ENCODE assay signal across 25 mouse cellular contexts in the genomic region with DNA sequence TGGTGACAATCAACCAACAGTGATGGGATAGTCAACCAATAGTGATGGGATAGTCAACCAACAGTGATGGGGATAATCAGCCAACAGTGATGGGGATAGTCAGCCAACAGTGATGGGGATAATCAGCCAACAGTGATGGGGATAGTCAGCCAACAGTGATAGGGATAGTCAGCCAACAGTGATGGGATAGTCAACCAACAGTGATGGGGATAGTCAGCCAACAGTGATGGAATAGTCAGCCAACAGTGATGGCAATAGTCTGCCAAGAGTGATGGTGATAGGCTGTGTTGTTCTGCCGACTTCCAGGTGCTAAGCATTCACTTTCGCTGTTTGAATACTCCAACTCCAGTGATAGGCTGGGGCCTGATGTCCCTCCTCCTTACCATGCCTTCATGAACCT.
DNase-seq lines count a peak whose midpoint lies in the region; ATAC-seq and TF ChIP-seq lines count a peak whose summit lies in the region.
"Had no signal": no experiment of that assay in that cellular context is flagged by ENCODE, and none has a peak within 500 bp of the region (broad histone marks: within the 10 kb centered on the region; RNA-seq: fewer than 3 reads in every experiment).

No protein-coding gene starts in this region.

- WGBS in forebrain, embryonic 14.5 days, result 71% methylated on average over 2 of the region's 2 CpGs
- 80% methylated on average over 2 of the region's 2 CpGs for WGBS in forebrain, embryonic 13.5 days

- TF ChIP-seq CTCF in brain, embryonic 14.5 days (IDR thresholded peaks at IDR 0.05; ENCODE audit: borderline replicate concordance, extremely low read depth, insufficient read depth, insufficient read length), result no peak

- H3K9me3 ChIP-seq in forebrain, embryonic 14.5 days (replicated peaks; ENCODE audit: control insufficient read depth, low read length), result no peaks in the 10 kb centered on the region
- H3K9me3 ChIP-seq in forebrain, embryonic 13.5 days (replicated peaks), result no peaks in the 10 kb centered on the region
- H3K9me3 ChIP-seq: embryonic facial prominence, embryonic 13.5 days; embryonic facial prominence, embryonic 15.5 days; forebrain, embryonic 10.5 days; forebrain, embryonic 12.5 days; G1E had no signal

- H3K36me3 ChIP-seq in forebrain, embryonic 14.5 days (ENCODE audit: control insufficient read depth, insufficient read depth, low read length), result no peaks in the 10 kb centered on the region
- no peaks in the 10 kb centered on the region for H3K36me3 ChIP-seq in forebrain, embryonic 13.5 days (ENCODE audit: poor library complexity, severe bottlenecking)
- H3K36me3 ChIP-seq: embryonic facial prominence, embryonic 13.5 days; embryonic facial prominence, embryonic 15.5 days; forebrain, embryonic 10.5 days; forebrain, embryonic 12.5 days; G1E had no signal

- no peak for TF ChIP-seq POLR2A in brain, embryonic 14.5 days (IDR thresholded peaks at IDR 0.05; ENCODE audit: borderline replicate concordance, extremely low read depth, insufficient read depth, insufficient read length, poor library complexity, severe bottlenecking)

- peak; percentile 60 to 66 for DNase-seq in cerebellum, postnatal 10 days
- DNase-seq in cerebellum, adult 8-10 months, result no peak
- DNase-seq in forebrain, embryonic 14.5 days (ENCODE audit: low spot score), result peak; percentile 3
- peak; percentile 9 for DNase-seq in brain, embryonic 14.5 days (ENCODE audit: low read depth)
- DNase-seq: adrenal gland, adult 8-10 months; adrenal gland, postnatal 14 days; adrenal gland, postnatal 36 days; B cell, adult 2 months; cerebellum, adult 11 months; cerebellum, adult 2 months; cerebellum, adult 9-11 months; cerebellum, postnatal 36 days; embryo, embryonic 11 days had no signal

- no peaks in the 10 kb centered on the region for H3K27me3 ChIP-seq in forebrain, embryonic 14.5 days (replicated peaks; ENCODE audit: control insufficient read depth, insufficient read depth, low read length)
- H3K27me3 ChIP-seq in forebrain, embryonic 13.5 days, result no peaks in the 10 kb centered on the region
- H3K27me3 ChIP-seq: CH12.LX; embryonic facial prominence, embryonic 13.5 days; embryonic facial prominence, embryonic 15.5 days; forebrain, embryonic 12.5 days; Patski had no signal

- H3K4me1 ChIP-seq in forebrain, embryonic 14.5 days (ENCODE audit: control insufficient read depth, insufficient read depth, low read length), result peaks cover 4% of the 10 kb centered on the region; the same call in 1 of the 2 replicates
- H3K4me1 ChIP-seq in forebrain, embryonic 13.5 days, result peaks cover 9% of the 10 kb centered on the region; the same call in 1 of the 2 replicates
- H3K4me1 ChIP-seq: embryonic facial prominence, embryonic 13.5 days; embryonic facial prominence, embryonic 15.5 days; forebrain, embryonic 12.5 days had no signal

- no peak overlapping the region for H3K9ac ChIP-seq in forebrain, embryonic 14.5 days (ENCODE audit: low read length)
- no peak overlapping the region for H3K9ac ChIP-seq in forebrain, embryonic 13.5 days
- H3K9ac ChIP-seq: embryonic facial prominence, embryonic 13.5 days; embryonic facial prominence, embryonic 15.5 days; forebrain, embryonic 12.5 days had no signal

- H3K4me3 ChIP-seq in forebrain, embryonic 14.5 days (ENCODE audit: low read depth, low read length), result no peak overlapping the region
- H3K4me3 ChIP-seq in forebrain, embryonic 13.5 days, result no peak overlapping the region
- H3K4me3 ChIP-seq: embryonic facial prominence, embryonic 13.5 days; embryonic facial prominence, embryonic 15.5 days; erythroblast, embryonic 14.5 days; forebrain, embryonic 10.5 days; forebrain, embryonic 12.5 days had no signal

- no peak for ATAC-seq in forebrain, embryonic 14.5 days
- ATAC-seq in forebrain, embryonic 13.5 days, result no peak
- ATAC-seq: activated CD4-positive, CD25-positive, alpha-beta regulatory T cell, adult 4 months; CD4-positive, CD25-positive, alpha-beta regulatory T cell, adult 4 months; forebrain, embryonic 16.5 days; Patski had no signal

- H3K27ac ChIP-seq in forebrain, embryonic 14.5 days (ENCODE audit: low read depth, low read length), result no peak overlapping the region
- no peak overlapping the region for H3K27ac ChIP-seq in forebrain, embryonic 13.5 days
- H3K27ac ChIP-seq: embryonic facial prominence, embryonic 13.5 days; embryonic facial prominence, embryonic 15.5 days; forebrain, embryonic 10.5 days; forebrain, embryonic 12.5 days had no signal

- no peak overlapping the region for H3K4me2 ChIP-seq in forebrain, embryonic 14.5 days (ENCODE audit: low read length)
- H3K4me2 ChIP-seq in forebrain, embryonic 13.5 days, result no peak overlapping the region
- H3K4me2 ChIP-seq: embryonic facial prominence, embryonic 13.5 days; embryonic facial prominence, embryonic 15.5 days; forebrain, embryonic 12.5 days had no signal
